In the genomic region with DNA sequence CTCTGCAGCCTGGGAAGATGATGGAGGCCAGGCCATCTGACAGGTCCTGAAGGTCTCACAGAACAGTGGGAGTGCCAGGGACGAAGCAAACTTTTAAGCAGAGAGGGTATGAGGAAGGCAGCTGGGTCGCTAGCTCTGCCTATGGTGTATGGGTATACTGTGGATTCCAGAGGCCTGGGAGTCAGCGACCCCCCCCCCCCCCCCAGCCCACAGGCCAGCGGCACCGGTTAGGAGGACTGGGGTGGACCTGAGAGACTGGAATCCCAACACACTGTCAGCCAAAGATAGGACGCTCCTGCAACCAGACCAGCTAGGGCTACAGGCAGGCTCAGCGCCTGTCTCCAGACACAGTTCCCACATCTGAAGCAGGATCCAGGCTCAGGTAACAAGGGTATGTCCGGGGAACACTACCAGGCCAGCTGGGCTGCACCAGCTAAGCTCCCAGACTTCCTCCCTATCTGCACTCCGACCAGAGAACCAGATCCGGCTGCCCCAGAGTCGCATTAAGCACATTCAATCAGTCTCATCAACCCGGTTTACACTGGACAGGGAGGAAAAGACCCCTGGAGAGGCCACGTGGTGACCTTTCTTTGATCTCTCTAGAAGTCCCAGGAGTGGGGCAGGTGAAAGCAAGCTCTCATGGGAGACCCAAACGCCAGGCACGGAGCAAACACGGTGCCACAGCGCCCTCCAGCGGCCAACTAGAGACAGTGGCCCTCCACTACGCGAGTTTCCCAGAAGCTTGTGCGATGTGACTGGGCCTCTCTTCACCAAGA, we compare ENCODE assay signal across 8 mouse cellular contexts. TPM values are rescaled to one million over a fixed set of nuclear protein-coding genes. Genes with fewer than 3 reads are reported as not detected.
DNase-seq lines count a peak whose midpoint lies in the region; ATAC-seq lines count a peak whose summit lies in the region.

No protein-coding gene starts in this region.

- H3K4me3 ChIP-seq in limb, embryonic 10.5 days = peak overlapping the region; percentile 22; the same call in 1 of the 2 replicates
- H3K4me3 ChIP-seq in midbrain, embryonic 12.5 days = no peak overlapping the region

- peak; percentile 78 for ATAC-seq in midbrain, embryonic 12.5 days (ENCODE audit: low FRiP score, low read depth)

- no peaks in the 10 kb centered on the region for H3K36me3 ChIP-seq in limb, embryonic 10.5 days
- H3K36me3 ChIP-seq in midbrain, embryonic 12.5 days = no peaks in the 10 kb centered on the region

- H3K27ac ChIP-seq in limb, embryonic 10.5 days = peak overlapping the region; percentile 66
- no peak overlapping the region for H3K27ac ChIP-seq in midbrain, embryonic 12.5 days (replicated peaks)

- no peaks in the 10 kb centered on the region for H3K27me3 ChIP-seq in limb, embryonic 10.5 days (ENCODE audit: low read depth, poor library complexity, severe bottlenecking)
- no peaks in the 10 kb centered on the region for H3K27me3 ChIP-seq in midbrain, embryonic 12.5 days

- no peak overlapping the region for H3K9ac ChIP-seq in midbrain, embryonic 12.5 days (replicated peaks)

- no peaks in the 10 kb centered on the region for H3K9me3 ChIP-seq in limb, embryonic 10.5 days (replicated peaks)
- H3K9me3 ChIP-seq in midbrain, embryonic 12.5 days = no peaks in the 10 kb centered on the region

- WGBS in limb, embryonic 10.5 days = 8% methylated on average over 19 of the region's 21 CpGs
- WGBS in midbrain, embryonic 12.5 days = 19% methylated on average over 21 of the region's 21 CpGs

- H3K4me2 ChIP-seq in midbrain, embryonic 12.5 days (replicated peaks) = peak overlapping the region; percentile 34

- peak; percentile 67 for DNase-seq in adrenal gland, adult 8-10 months
- peak; percentile 85 for DNase-seq in embryo, embryonic 9.5 days (ENCODE audit: extremely low spot score)
- DNase-seq in heart, adult 18-20 months = peak; percentile 83 to 95
- DNase-seq in kidney, adult 18-20 months = peak; percentile 91
- peak; percentile 97 for DNase-seq in limb, embryonic 10.5 days (ENCODE audit: low spot score)
- peak; percentile 66 for DNase-seq in skeletal muscle tissue, adult 2 months (ENCODE audit: low read depth, low spot score)
- peak; percentile 81 for DNase-seq in yolk sac, embryonic 10.5 days (ENCODE audit: low spot score)

- peaks cover 54% of the 10 kb centered on the region for H3K4me1 ChIP-seq in limb, embryonic 10.5 days
- peaks cover 9% of the 10 kb centered on the region for H3K4me1 ChIP-seq in midbrain, embryonic 12.5 days

RNA-seq across cellular contexts. Expression of gene Xxylt1, which starts 10.7 kb away (rescaled TPM):
- total RNA-seq in adrenal gland, adult 8-10 months (2022) = 10 to 100 TPM; 14.1 to 19.0 (median 16.7) TPM
- total RNA-seq in heart, adult 18-20 months (2021) = 10 to 100 TPM; 10.2 to 10.9 TPM
- 16.4 and 16.6 TPM in 2 replicates for polyA plus RNA-seq in limb, embryonic 10.5 days (2016; fragmentation: Nextera tagmentation; extraction: Ambion mirVana)
- 13.9 and 14.6 TPM in 2 replicates for polyA plus RNA-seq in midbrain, embryonic 12.5 days (2016; fragmentation: Nextera tagmentation; extraction: Ambion mirVana)
